Mouse (Mus musculus): ENCODE results near the gene Fads3.

DNA sequence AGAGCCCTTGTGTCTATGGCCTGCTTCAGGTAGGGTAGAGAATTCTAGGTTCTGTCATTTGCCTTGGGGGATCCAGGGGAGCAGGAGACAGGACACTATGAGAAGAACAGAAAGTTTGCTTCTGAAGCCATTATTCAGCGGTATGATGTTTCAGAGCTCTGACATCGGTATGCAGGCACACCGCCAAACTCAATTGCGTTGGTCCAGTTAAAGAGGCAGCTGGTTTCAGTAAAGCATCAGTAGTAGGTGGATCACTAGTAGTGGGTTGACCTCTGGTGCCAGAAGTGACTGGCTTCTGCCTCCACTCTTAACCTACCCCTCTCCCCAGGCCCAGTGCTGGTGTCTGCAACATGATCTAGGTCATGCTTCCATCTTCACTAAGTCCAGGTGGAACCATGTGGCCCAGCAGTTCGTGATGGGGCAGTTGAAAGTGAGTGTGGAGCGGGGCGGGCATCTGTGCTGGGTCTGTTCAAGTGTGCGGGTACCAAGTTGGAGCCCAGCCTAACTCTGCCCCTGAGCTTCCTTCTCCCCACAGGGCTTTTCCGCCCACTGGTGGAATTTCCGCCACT is 12.4 kb downstream of the Fads3 start:
- TF ChIP-seq CTCF (IDR thresholded peaks at IDR 0.05) (no peak), EP300 (IDR thresholded peaks at IDR 0.05) (no peak)

Measured in lung, postnatal 0 days (tissue).